Mouse (Mus musculus): ENCODE data around the gene Msh3. TPM values are rescaled to one million over a fixed set of nuclear protein-coding genes. Genes with fewer than 3 reads are reported as not detected.

Gene Msh3
- total RNA-seq, 2 experiments from 2014 or later: 24.2 to 25.8 TPM

- H3K27ac ChIP-seq: no peak overlapping the region
- no peak for TF ChIP-seq CTCF (IDR thresholded peaks at IDR 0.05)
- DNase-seq (ENCODE audit: extremely low spot score in 1 of 2, low spot score in 2 of 2): no peak
- H3K4me3 ChIP-seq: no peak overlapping the region
- intact Hi-C loops (cut with DNase I): no loop called here
These were observed 1.6 kb upstream of the Msh3 start for GRCm38 (mm10) chr13:92356376-92356775.

- intact Hi-C loops (cut with DNase I): loop anchor here (2.0 kb wide), 3 partner anchors 70 to 176 kb away; partner anchors contain the start of genes Ankrd34b, Fam151b and Zfyve16
- H3K27ac ChIP-seq: no peak overlapping the region
- TF ChIP-seq CTCF (IDR thresholded peaks at IDR 0.05): no peak
- H3K4me3 ChIP-seq: peak overlapping the region; percentile 59
- DNase-seq (ENCODE audit: extremely low spot score in 1 of 2, low spot score in 2 of 2): peak in 1 of 2 experiments; percentile 30
These were observed 455 bp upstream of the Msh3 start for GRCm38 (mm10) chr13:92355272-92355643.

GRCm38 (mm10) chr13:92353956-92354355 is 847 bp downstream of the Msh3 start:
- intact Hi-C loops (cut with DNase I): loop anchor here (2.0 kb wide), 3 partner anchors 71 to 177 kb away; partner anchors contain the start of genes Ankrd34b, Fam151b and Zfyve16
- TF ChIP-seq CTCF (IDR thresholded peaks at IDR 0.05): no peak
- H3K4me3 ChIP-seq: peak overlapping the region; percentile 59
- no peak for DNase-seq (ENCODE audit: extremely low spot score in 1 of 2, low spot score in 2 of 2)
- H3K27ac ChIP-seq: peak overlapping the region; percentile 25; the same call in 1 of the 2 replicates

- H3K27ac ChIP-seq: no peak overlapping the region
- no peak overlapping the region for H3K4me3 ChIP-seq
- intact Hi-C loops (cut with DNase I): no loop called here
- DNase-seq (ENCODE audit: extremely low spot score in 1 of 2, low spot score in 2 of 2): no peak
- TF ChIP-seq CTCF (IDR thresholded peaks at IDR 0.05): no peak
These were observed 3.7 kb downstream of the Msh3 start for GRCm38 (mm10) chr13:92351100-92351499.

GRCm38 (mm10) chr13:92346338-92346737 is 8.5 kb downstream of the Msh3 start:
- intact Hi-C loops (cut with DNase I): no loop called here
- no peak for TF ChIP-seq CTCF (IDR thresholded peaks at IDR 0.05)
- H3K4me3 ChIP-seq: no peak overlapping the region
- no peak overlapping the region for H3K27ac ChIP-seq
- DNase-seq (ENCODE audit: extremely low spot score in 1 of 2, low spot score in 2 of 2): no peak

- Histone ChIP-seq H3K4me3 (no peak overlapping the region), H3K27ac (no peak overlapping the region)
- intact Hi-C loops (cut with DNase I): no loop called here
- no peak for TF ChIP-seq CTCF (IDR thresholded peaks at IDR 0.05)
- no peak for DNase-seq (ENCODE audit: extremely low spot score in 1 of 2, low spot score in 2 of 2)
These were observed 10.8 kb downstream of the Msh3 start for GRCm38 (mm10) chr13:92344033-92344432.

GRCm38 (mm10) chr13:92339787-92340186 is 15.0 kb downstream of the Msh3 start:
- no peak overlapping the region for H3K4me3 ChIP-seq
- intact Hi-C loops (cut with DNase I): loop anchor here (5.0 kb wide), 2 partner anchors 212 to 532 kb away; partner anchors contain the start of gene Zcchc9
- TF ChIP-seq CTCF (IDR thresholded peaks at IDR 0.05): no peak
- H3K27ac ChIP-seq: no peak overlapping the region
- no peak for DNase-seq (ENCODE audit: extremely low spot score in 1 of 2, low spot score in 2 of 2)

GRCm38 (mm10) chr13:92337773-92338462 is 16.9 kb downstream of the Msh3 start:
- intact Hi-C loops (cut with DNase I): loop anchor here (1.0 to 5.0 kb wide), 3 partner anchors 211 to 531 kb away; partner anchors contain the start of gene Zcchc9
- TF ChIP-seq CTCF (IDR thresholded peaks at IDR 0.05): peak; percentile 56
- Histone ChIP-seq H3K27ac (peak overlapping the region; percentile 40; the same call in 1 of the 2 replicates), H3K4me3 (no peak overlapping the region)
- DNase-seq (ENCODE audit: extremely low spot score in 1 of 2, low spot score in 2 of 2): no peak

GRCm38 (mm10) chr13:92336857-92337256 is 17.9 kb downstream of the Msh3 start:
- intact Hi-C loops (cut with DNase I): loop anchor here (1.0 to 5.0 kb wide), 3 partner anchors 210 to 530 kb away; partner anchors contain the start of gene Zcchc9
- H3K4me3 ChIP-seq: no peak overlapping the region
- no peak for TF ChIP-seq CTCF (IDR thresholded peaks at IDR 0.05)
- no peak for DNase-seq (ENCODE audit: extremely low spot score in 1 of 2, low spot score in 2 of 2)
- no peak overlapping the region; the same call in 1 of the 2 replicates for H3K27ac ChIP-seq

GRCm38 (mm10) chr13:92332103-92332879 is 22.5 kb downstream of the Msh3 start:
- no peak for TF ChIP-seq CTCF (IDR thresholded peaks at IDR 0.05)
- intact Hi-C loops (cut with DNase I): no loop called here
- no peak overlapping the region for H3K4me3 ChIP-seq
- DNase-seq (ENCODE audit: extremely low spot score in 1 of 2, low spot score in 2 of 2): no peak
- no peak overlapping the region for H3K27ac ChIP-seq

- no peak overlapping the region for H3K27ac ChIP-seq
- no peak for TF ChIP-seq CTCF (IDR thresholded peaks at IDR 0.05)
- H3K4me3 ChIP-seq: no peak overlapping the region
- no peak for DNase-seq (ENCODE audit: extremely low spot score in 1 of 2, low spot score in 2 of 2)
- intact Hi-C loops (cut with DNase I): no loop called here
These were observed 24.2 kb downstream of the Msh3 start for GRCm38 (mm10) chr13:92330621-92331020.

- no peak overlapping the region for H3K27ac ChIP-seq
- DNase-seq (ENCODE audit: extremely low spot score in 1 of 2, low spot score in 2 of 2): no peak
- no peak for TF ChIP-seq CTCF (IDR thresholded peaks at IDR 0.05)
- H3K4me3 ChIP-seq: no peak overlapping the region
- intact Hi-C loops (cut with DNase I): no loop called here
These were observed 26.8 kb downstream of the Msh3 start for GRCm38 (mm10) chr13:92328000-92328399.

Measured in left cerebral cortex, adult 2 months (tissue).